Mouse (Mus musculus) ES-E14 (cell line): ENCODE data around the gene Glp1r. TPM values are rescaled to one million over a fixed set of nuclear protein-coding genes. Genes with fewer than 3 reads are reported as not detected.

Experiments used
- DNase-seq: peaks from one replicate; pipeline ENCODE4 v3.0.0-alpha.2; 2013; ENCODE audit warnings: low read depth, low spot score
- H3K27ac ChIP-seq: 2 replicates; pipeline ENCODE4 v1.5.1; 2012; ENCODE audit warnings: low read depth, mild to moderate bottlenecking, low read length, moderate library complexity, mixed read lengths; ENCODE audit not compliant: poor library complexity, insufficient read depth, severe bottlenecking
- H3K36me3 ChIP-seq: 2 replicates; pipeline ENCODE4 v1.6.1; 2012; ENCODE audit warnings: mild to moderate bottlenecking, low read length, moderate library complexity, mixed read lengths; ENCODE audit not compliant: control insufficient read depth, poor library complexity, insufficient read depth, severe bottlenecking
- H3K4me1 ChIP-seq, 2 experiments: fragments of 150-350 bp in 1 of 2; sonication (generic) in 1 of 2; 2 replicates each; pipeline ENCODE4 v1.6.1; 2012; ENCODE audit warnings: low read length in 2 of 2, mild to moderate bottlenecking in 1 of 2, mixed read lengths in 1 of 2; ENCODE audit not compliant: control insufficient read depth in 2 of 2, insufficient read depth in 2 of 2, poor library complexity in 1 of 2
- H3K4me3 ChIP-seq, 2 experiments: fragments of 150-350 bp in 1 of 2; sonication (generic) in 1 of 2; 2 replicates each; pipeline ENCODE4 v1.5.1; 2012; ENCODE audit warnings: low read length in 2 of 2, low read depth in 1 of 2, mild to moderate bottlenecking in 1 of 2, mixed read lengths in 1 of 2; ENCODE audit not compliant: insufficient read depth in 1 of 2, poor library complexity in 1 of 2, severe bottlenecking in 1 of 2
- H3K9ac ChIP-seq: 2 replicates; pipeline ENCODE4 v1.6.1; 2012; ENCODE audit warnings: low read depth, mild to moderate bottlenecking, low read length, mixed read lengths; ENCODE audit not compliant: poor library complexity, insufficient read depth, severe bottlenecking
- H3K9me3 ChIP-seq: fragments of 150-350 bp; sonication (generic); 2 replicates; pipeline ENCODE4 v1.6.1; 2012; ENCODE audit warnings: low read depth, mild to moderate bottlenecking, low read length; ENCODE audit not compliant: control insufficient read depth, insufficient read depth
- CHD2 ChIP-seq: IDR thresholded peaks from 2 replicates; pipeline ENCODE4 v1.6.1; 2014; ENCODE audit warnings: mild to moderate bottlenecking, low read depth, low read length, inconsistent platforms
- HCFC1 ChIP-seq: IDR thresholded peaks from 2 replicates; pipeline ENCODE4 v1.6.1; 2012; ENCODE audit warnings: low read length, inconsistent platforms, borderline replicate concordance; ENCODE audit not compliant: insufficient read depth
- MAFK ChIP-seq: IDR thresholded peaks from 2 replicates; pipeline ENCODE4 v1.6.1; 2014; ENCODE audit warnings: mild to moderate bottlenecking, low read depth, low read length, inconsistent platforms; ENCODE audit not compliant: insufficient read depth
- ZC3H11A ChIP-seq: IDR thresholded peaks from 2 replicates; pipeline ENCODE4 v1.6.1; 2012; ENCODE audit warnings: low read depth, mild to moderate bottlenecking, inconsistent platforms, low read length, borderline replicate concordance
- ZNF384 ChIP-seq: IDR thresholded peaks from 2 replicates; pipeline ENCODE4 v1.6.1; 2012; ENCODE audit warnings: low read depth, low read length, inconsistent platforms
- in situ Hi-C, 2 experiments: fragments of 600-800 bp; cut with MboI; formaldehyde crosslinking; loops; one replicate each; pipeline ENCODE4 v1.15.1; 2025; ENCODE audit warnings: low sequenced_read_pairs in 2 of 2, inconsistent platforms in 1 of 2; ENCODE audit not compliant: unreplicated experiment in 2 of 2
- total RNA-seq: library from RNA; depleted of rRNA; stranded (reverse); fragments of 300-350 nt; gene quantifications from 2 replicates; pipeline ENCODE4 v1.2.3, GENCODE M21; 2012

Gene Glp1r
- total RNA-seq, 1 experiment: 2.5 TPM

DNA sequence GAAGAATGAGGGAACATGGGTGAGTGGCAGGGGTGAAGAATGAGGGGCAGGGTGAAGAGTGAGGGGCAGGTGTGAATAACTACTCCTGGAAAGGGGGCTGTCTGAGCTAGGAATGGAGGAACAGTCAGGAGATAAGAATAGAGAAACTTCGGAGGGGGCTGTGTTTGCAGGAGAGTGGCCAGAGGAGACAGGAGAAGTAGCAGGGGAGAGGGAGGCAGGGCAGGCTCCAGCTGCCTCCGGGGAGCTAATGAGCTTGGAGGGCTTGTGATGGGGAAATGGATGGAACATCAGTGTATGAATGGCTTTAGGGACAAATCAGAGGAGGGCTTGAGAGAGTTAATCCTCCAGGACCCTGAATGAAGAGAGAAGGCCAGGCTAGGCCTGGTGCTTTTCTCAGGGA is 4.5 kb upstream of the Glp1r start:
- in situ Hi-C loops: no loop called here
- H3K4me1 ChIP-seq: peaks cover 0 to 16% of the 10 kb centered on the region in 2 experiments; a peak in 2 of 4 replicates
- H3K27ac ChIP-seq: no peak overlapping the region
- H3K4me3 ChIP-seq: no peak overlapping the region
- H3K9ac ChIP-seq: no peak overlapping the region
- no peaks in the 10 kb centered on the region for H3K36me3 ChIP-seq
- no peak for TF ChIP-seq HCFC1
- no peak for TF ChIP-seq MAFK
- no peak for TF ChIP-seq ZNF384
- no peak for TF ChIP-seq CHD2
- no peak for TF ChIP-seq ZC3H11A
- DNase-seq: no peak
- H3K9me3 ChIP-seq: no peaks in the 10 kb centered on the region

DNA sequence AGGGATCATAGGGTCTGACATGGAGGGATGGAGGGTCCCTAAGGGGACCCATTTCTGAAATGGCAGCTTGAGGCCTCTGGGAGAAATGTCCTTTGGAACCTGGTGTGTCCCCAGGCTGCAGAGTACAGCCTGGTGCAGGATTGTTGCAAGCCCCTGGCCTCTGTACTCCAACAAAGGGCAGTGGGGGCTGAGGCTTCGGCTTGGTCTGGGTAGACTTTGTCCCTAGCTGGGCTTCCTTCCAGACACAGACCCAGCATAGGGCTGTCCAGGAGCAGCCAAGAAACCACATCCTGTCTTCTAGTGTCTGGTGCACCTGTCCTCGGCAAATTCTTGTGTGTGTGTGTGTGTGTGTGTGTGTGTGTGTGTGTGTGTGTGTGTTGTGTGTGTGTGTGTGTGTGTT is 2.5 kb downstream of the Glp1r start:
- H3K9me3 ChIP-seq: no peaks in the 10 kb centered on the region
- no peaks in the 10 kb centered on the region for H3K36me3 ChIP-seq
- peaks cover 0 to 16% of the 10 kb centered on the region in 2 experiments; a peak in 2 of 4 replicates for H3K4me1 ChIP-seq
- H3K27ac ChIP-seq: no peak overlapping the region
- DNase-seq: no peak
- H3K9ac ChIP-seq: no peak overlapping the region
- no peak for TF ChIP-seq HCFC1
- TF ChIP-seq ZNF384: no peak
- no peak for TF ChIP-seq MAFK
- TF ChIP-seq CHD2: no peak
- no peak for TF ChIP-seq ZC3H11A
- in situ Hi-C loops: no loop called here
- H3K4me3 ChIP-seq: no peak overlapping the region

DNA sequence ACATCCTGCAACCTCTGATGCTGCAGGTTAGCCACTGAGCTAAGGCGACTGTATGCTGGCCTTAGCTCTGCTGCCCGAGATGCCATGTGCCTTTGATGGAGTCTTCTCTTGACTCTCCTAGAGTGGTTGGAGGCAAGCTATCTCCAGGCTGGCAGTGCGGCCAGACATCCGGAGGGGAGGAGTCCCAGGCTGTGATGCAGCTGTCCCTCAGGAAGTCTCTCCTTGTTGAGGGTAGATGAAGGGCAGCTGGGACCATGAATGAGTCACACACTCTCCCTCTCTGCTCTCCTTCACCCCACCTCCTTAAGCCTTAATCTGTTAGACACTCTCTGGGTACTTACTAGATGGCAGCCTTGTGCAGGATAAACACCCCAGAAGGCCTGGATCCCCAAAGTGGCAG is 6.0 kb downstream of the Glp1r start:
- H3K36me3 ChIP-seq: no peaks in the 10 kb centered on the region; the same call in 1 of the 2 replicates
- no peak for DNase-seq
- no peaks in the 10 kb centered on the region for H3K9me3 ChIP-seq
- H3K9ac ChIP-seq: no peak overlapping the region
- in situ Hi-C loops: no loop called here
- no peak overlapping the region for H3K27ac ChIP-seq
- no peak overlapping the region for H3K4me3 ChIP-seq
- no peaks in the 10 kb centered on the region for H3K4me1 ChIP-seq
- no peak for TF ChIP-seq CHD2

DNA sequence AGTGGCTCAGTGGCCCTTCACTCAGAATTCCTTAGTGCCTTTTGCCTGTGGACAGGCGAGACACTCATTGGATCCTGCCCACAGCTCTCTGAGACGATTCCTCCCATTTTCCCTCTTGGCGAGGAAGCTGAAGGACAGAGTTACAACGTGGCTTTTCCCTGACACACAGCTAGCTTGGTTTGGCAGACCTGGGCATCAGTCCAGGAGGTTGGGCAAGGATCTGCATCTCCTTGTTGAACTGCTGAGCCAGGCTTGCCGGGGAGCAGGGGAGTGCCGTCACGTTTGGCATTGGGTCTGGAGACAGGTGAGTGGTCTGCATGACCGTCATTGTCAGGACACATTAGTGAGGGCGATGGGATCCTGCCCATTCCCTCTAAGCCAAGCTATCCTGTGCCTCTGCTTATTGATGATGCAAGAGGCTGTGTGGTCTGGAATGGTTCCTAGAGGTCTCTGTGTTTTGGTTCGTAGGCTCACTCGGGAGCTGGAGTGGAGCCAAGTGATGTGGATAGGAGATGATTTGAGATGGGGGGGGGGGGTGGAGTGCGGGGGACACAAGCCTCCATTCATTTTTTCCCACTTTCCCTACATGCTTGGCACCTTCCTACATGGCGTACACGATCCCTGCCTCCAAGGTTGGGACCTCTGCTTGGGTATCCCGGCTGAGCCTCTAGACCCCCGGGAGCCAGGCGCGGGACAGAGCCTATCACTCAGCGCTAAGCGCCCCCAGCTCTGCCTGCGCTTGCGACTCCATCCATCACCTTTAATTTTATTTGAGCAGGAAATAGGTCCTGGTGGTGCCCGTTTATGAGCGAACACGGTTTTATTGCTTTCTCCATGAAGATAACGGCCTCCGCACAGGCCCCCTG is 9.5 kb downstream of the Glp1r start:
- in situ Hi-C loops: no loop called here
- no peaks in the 10 kb centered on the region for H3K9me3 ChIP-seq
- H3K4me1 ChIP-seq: no peaks in the 10 kb centered on the region
- H3K4me3 ChIP-seq: no peak overlapping the region
- TF ChIP-seq CHD2 (no peak), ZNF384 (no peak), HCFC1 (no peak), ZC3H11A (no peak), MAFK (no peak)
- no peak overlapping the region; the same call in 1 of the 2 replicates for H3K27ac ChIP-seq
- no peak for DNase-seq
- H3K36me3 ChIP-seq: no peaks in the 10 kb centered on the region; the same call in 1 of the 2 replicates
- H3K9ac ChIP-seq: no peak overlapping the region

DNA sequence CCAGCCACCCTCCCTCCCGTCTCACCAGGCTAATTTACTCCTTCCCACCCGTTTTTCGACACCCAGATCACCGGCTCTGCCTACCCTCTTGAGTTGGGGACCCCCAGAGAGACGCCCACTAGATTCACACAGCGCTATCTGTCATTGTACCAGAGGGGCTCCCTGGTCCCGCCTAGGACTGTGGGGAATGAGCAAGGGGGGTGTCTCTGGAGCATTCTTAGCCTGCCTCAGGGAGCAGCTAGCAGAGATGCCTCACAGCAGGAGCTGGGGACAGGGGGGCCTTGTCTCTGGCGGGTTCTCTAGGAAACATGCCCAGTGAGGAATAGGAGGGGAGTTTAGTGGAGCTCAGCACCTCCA is 10.1 kb downstream of the Glp1r start:
- in situ Hi-C loops: no loop called here
- DNase-seq: no peak
- Histone ChIP-seq H3K9me3 (no peaks in the 10 kb centered on the region), H3K4me1 (no peaks in the 10 kb centered on the region), H3K4me3 (no peak overlapping the region), H3K27ac (no peak overlapping the region), H3K9ac (no peak overlapping the region), H3K36me3 (no peaks in the 10 kb centered on the region; the same call in 1 of the 2 replicates)
- no peak for TF ChIP-seq ZNF384
- TF ChIP-seq HCFC1: no peak
- no peak for TF ChIP-seq ZC3H11A
- TF ChIP-seq MAFK: no peak
- no peak for TF ChIP-seq CHD2
